Mouse (Mus musculus) frontal cortex, postnatal 10 days (tissue): ENCODE data around the gene Mtx1.
A peak's percentile ranks its signal among the peaks of the same experiment; 100 is the strongest.

ENCODE experiments used
- DNase-seq, 2 experiments: peaks; one replicate each; pipeline ENCODE4 v3.0.0; 2022; ENCODE audit warnings: low spot score in 2 of 2, mixed read lengths in 1 of 2

Gene Mtx1

DNA sequence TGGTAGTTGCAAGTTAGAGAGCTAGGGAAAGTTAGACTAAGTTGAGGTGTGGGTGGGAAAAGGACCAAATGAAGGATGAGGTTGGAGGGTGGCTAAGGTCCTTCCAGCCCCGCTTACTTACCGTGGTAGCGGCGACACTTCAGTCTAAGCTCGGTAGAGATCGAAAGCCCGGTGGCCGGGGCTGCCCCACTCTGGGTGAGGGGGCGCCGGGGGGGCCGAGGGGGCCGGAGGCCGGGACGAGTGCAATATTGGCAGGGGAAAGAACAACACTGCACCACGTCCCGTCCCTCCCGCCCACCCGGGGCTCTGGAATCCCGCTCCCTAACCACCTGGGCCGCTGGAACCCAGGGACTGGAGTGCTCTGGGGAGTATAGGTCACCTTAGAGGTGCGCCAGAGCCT, at the start of gene Mtx1:
Gene Mtx1 (minus strand): TSS at position 189 of the 400 bp plus-strand sequence.
- no peak for DNase-seq

DNA sequence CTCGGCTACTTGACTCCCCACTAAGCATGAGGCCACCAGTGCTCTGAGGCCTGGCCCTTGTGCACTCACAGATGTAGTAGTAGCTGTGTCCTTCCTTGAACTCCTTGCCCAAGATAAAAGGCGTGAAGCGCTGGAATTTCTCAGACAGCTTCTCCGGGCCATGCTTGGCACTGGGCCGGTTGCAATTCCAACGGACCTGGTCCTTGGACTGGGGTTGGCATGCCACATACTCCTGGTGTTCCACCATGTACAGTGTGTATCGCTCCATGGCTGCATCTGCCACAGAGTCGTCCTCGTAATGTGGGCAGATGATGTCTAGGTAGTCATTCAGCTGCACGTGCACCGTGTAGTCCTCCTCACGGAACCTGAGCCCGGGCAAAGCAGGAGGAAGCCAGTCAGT, 49.2 kb upstream of the Mtx1 start:
- DNase-seq, result no peak

DNA sequence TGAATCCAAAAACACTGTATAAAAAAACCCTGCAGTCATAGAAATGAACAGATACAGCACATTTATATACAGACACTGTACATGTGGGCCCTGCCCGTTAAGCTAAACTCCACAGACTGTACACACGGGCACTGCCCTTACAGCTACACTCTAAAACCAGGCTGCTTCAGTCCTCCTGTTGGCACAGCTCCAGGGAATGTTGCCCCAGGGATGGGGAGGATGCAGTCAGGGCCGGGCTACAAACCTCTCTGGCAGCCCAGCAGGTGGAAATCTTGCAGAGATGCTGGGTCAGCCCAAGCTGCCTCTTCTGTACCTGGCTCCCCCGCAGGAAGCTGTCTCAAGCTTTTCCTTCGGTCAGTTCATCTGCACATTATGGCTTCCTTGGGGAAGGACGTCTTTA, 44.9 kb upstream of the Mtx1 start:
- DNase-seq, result no peak

DNA sequence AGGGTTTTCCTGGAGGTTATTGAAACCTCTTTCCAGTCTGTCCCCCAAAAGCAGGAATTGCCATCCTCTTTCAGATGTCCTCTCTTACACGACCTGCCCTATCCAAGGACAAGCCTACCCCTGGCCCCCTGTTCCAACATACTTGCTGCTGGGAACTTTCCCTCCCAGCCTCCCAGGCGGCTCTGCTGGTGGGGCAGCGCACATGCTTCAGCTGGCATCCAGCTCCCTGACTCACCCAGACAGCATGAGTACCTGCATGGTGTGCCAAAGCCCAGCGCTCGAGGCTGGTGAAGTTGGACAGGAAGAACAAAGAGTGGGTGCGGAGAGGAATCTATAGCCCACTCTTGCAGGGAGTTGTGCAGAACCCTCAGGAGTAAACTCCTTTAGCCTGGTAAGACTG, 44.0 kb upstream of the Mtx1 start:
- DNase-seq, result peak in 1 of 2 experiments; percentile 31

DNA sequence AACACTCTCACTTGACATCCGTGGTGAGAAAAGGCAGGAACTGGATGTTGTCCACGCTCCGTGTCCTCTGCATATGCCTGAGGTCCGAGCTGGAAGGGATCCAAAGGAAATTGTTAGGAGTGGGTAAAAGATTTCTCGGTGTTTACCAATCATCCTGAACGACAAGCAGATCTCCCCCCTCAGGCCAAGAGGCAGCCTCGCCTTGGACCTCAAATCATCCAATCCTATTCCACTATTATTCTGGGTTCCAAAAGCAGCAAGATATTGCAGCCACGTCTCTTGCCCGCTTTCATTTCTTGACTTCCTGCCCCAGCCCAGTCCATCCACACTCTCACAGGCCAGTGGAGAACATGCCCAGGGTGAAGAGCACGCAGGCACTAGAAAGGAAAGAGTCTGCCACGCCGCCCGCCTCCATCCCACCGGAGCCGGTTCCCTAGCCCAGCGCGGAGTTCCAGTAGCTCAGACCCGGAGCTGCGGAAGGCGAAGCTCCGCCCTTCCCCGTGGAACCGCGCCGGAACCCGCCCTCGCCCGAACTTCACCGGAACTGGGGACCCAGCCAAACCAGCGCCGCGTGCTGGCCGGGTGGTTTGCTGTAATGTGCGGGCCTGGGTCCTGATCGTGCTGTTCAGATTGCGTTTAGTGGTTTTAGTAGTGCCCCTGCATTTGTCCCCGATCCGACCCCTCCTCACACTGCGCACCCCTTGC, 43.3 kb upstream of the Mtx1 start, which contains the start of gene Slc50a1:
Gene Slc50a1 (minus strand): TSS at position 520 of the 705 bp plus-strand sequence.
- DNase-seq, result peak in 1 of 2 experiments; percentile 82

DNA sequence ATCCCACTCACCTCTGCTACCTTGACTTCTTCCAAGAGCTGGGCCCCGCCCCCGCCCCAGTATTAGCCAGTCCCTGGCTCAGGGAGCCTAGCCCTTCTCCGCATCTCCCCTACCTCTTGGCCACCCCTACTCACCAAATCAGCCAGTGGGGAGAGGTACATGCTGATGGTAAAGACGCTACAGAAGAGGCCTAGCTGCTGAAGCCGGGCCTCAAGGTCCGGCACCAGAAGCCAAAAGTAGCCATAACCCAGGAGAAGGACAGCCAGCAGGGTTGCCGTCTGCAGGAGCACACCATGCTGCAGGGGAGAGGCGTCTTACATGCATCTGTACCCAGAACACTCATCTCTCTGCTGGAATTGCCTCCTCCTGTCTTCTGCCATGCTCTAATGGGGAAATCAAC, 42.0 kb upstream of the Mtx1 start:
- no peak for DNase-seq

DNA sequence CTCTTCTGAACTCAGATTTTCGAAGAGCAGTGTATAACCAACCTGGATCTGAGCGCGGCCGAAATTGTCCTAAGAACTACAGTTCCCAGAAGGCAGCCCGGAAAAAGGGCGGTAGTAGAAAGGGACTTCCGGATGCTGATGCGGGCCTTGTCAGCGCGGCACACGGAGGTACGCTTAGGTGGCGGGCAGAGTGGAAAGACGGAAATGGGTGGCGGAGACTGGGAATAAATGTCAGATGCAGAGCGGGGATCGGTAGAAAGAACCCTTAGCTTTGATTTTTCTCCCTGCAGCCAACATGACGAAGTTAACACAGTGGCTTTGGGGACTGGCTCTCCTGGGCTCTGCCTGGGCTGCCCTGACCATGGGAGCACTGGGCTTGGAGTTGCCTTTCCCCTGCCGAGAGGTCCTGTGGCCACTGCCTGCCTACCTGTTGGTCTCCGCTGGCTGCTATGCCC, 39.6 kb upstream of the Mtx1 start:
- DNase-seq, result peak; percentile 63 to 79

DNA sequence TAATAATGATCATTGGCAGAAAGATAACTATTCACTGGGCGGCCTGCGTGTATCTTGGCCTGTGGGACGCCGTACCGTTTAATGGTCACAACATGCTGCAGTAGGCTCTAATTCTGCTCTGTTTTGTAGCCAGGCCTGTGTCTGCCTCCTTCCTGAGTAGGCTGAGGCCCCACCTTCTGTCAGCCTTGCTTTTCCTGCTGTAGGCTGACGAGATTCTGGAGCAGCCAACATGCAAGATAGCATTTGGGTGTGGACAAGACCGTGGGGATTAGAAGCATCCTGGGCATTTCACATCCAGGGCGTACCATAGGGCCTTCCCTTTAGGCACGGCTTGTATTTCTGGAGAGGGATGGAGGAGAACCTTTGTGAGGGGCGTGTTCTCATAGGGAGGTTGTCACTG, 35.5 kb upstream of the Mtx1 start:
- DNase-seq, result no peak

DNA sequence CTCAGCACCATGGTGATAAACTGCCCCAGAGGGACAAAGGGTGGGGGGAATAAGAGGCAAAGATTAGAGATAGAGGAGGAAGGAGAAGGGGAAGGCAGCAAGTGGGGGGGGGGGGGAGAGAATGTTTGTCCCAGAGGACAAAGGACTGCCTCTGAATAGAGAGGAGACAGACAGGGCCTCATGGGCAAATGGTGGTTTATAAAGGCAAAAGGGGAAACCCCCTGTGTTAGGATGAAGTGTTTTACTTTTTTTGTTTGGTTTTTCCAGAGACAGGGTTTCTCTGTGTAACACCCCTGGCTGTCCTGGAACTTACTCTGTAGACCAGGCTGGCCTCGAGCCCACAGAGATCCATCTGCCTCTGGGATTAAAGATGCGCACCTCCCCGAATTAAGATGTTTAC, 33.3 kb upstream of the Mtx1 start:
- no peak for DNase-seq

DNA sequence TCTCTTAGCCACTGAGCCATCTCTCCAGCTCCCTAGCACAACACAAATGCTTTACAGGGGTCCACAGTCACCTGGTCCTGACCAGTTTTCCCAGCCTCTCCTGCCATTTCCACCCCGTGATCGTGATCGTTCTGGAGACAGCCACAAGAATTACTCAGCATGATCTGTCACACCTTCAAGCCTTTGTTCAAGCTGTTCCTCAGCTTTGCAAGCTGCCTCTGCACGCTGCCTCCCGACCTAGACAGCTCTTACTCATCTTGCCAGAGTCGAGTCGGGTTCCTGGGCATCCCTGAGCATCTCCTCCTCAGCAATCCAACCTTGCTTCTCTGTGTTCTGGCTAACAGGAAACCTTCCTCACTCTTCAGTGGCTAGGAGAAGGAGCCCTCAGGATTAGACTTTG, 32.2 kb upstream of the Mtx1 start, which contains the start of gene Dpm3:
Gene Dpm3 (plus strand): TSS at position 283 of the 400 bp plus-strand sequence.
- DNase-seq, result no peak

DNA sequence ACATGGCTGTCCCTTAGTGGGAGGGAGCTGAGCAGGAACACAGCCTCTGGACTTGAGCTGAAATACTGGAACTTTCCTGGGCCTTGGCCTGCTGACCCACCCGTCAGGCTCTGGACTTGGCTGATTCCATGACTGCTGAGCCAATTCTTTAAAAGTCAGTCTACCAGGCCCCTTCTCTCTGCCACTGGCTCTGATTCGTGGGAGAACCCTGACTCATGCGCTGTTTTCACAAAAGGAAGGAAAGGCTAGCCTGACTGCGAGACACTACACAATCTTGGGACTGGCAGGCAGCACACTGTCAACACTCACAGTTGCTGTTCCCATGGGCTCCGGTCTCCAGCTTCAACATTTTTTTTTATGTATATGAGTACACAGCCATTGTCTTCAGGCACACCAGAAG, 29.3 kb upstream of the Mtx1 start:
- DNase-seq, result no peak

DNA sequence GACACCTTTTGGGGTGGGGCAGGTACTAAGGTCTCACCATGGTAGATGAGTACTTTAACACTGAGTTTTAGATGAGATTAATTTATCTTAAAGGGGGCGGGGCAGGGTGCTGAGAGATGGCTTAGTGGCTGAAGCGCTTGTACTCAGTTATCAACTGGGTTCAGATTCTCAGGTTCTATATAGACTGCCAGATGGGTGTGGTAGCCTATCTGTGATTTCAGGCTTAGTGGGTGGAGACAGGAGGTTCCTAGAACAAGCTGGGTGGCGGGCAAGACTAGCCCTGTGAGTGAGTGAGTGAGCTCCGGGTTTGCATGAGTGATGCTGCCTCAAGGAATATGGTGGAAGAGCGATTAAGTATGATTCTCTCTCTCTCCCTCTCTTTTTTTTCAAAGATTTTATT, 28.1 kb upstream of the Mtx1 start:
- DNase-seq, result no peak

DNA sequence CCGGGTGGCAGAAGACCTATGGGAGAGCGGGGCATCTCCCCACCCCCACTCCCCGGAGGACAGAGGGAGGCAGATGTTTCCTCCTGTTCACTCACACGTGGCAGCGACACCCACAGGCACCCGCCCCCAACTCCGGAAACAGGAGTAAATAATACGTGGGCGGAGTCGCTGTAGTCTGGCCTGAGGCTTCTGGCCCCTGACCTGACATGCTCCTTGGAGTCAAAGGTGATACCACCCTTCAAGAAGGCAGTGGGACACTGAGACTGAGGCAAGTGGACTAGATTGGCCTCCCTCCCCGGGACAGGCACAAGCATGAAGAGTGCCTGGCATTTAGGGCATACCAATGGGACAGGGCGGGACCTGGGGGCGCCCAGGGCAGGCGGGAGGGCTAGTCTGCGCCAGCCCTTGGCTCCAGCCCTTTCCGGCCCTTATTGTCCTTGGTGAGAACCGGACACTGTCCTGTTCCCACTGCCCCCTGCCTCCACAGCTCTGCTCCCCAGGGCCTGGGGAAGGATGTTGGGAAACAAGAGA, 24.5 kb upstream of the Mtx1 start:
- DNase-seq, result no peak

DNA sequence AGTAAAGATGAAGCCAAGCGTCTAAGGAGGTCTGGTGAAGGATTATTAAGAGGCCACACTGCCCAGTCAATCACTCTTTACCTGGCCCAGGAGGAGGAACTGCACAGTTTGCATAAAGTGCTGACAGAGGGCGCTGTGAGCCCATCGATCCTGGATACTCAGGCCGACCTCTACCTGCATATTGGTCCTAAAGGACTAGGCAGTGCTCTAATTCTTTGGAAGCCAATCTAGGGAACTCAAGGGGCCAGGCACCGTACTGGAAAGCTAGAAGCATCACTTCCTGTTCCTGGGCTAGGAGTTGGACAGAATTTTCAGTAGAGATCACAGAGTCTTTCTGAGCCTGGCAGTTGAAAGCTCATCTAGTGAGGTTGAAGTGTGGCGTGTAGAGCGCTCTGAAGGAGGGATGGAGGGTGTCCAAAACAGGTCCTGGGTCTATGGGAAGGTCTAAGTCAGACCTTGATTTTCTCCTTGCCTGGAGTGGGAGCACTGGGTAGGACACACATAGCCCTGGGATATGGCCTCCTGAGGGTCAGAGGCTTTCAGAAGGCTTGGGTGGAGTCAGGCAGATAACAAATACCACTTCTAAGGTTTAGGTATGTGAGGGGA, 23.6 kb upstream of the Mtx1 start:
- DNase-seq, result no peak

DNA sequence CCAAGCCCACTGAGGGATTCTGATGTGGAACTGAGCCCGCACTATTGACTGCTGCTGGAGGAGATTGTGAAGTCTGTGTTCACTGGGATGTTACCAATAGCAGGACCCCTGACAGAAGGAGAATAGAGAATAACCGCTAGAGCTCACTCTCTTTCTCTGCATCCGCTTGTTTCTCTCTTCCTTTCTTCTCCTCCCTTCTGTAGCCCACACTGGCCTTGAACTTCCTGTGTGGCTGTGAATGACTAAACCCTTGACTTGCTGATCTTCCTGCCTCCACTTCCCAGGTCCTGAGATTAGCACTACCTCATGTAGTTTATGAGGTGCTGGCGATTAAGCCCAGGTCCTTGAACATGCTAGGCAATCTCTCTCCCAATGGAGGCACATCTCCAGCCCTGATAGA, 20.6 kb upstream of the Mtx1 start:
- DNase-seq, result no peak

DNA sequence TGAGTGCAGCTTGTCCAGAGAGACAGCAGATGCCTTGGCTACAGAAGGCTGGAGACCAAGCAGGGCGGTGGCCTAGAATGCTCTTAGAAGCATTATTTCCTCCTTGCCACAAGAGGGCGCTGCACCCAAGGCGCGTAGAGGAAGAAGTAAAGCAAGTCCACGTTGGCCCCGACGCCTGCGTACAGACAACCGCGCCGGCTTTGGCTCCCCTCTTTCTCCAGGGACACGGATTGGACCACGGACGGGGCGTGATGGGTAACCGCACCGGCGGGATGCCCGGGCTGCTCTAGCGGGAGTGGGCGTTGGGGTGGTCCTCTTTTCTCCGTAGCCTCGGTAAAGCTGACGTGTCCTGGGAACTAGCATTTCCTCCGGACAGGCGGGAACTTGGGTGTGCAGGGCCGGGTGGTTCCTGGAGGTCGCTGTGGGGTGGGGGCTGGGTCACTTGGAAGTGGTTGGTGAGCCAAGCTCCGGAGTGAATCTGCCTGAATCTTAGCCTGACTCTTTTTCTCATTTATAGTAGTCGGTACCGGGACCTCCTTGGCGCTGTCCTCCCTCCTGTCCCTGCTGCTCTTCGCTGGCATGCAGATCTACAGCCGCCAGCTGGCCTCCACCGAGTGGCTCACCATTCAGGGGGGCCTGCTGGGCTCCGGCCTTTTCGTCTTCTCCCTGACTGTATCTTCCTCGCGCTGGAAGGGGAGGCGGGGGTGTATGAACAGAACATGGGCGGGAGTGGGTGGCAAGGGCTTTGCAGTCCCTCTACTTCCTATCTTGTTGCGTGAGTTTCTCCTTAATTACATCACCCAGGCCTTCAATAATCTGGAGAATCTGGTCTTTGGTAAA, 19.6 kb upstream of the Mtx1 start, which contains the start of gene Trim46:
Gene Trim46 (minus strand): TSS at position 49 of the 840 bp plus-strand sequence.
- peak; percentile 88 to 89 for DNase-seq

DNA sequence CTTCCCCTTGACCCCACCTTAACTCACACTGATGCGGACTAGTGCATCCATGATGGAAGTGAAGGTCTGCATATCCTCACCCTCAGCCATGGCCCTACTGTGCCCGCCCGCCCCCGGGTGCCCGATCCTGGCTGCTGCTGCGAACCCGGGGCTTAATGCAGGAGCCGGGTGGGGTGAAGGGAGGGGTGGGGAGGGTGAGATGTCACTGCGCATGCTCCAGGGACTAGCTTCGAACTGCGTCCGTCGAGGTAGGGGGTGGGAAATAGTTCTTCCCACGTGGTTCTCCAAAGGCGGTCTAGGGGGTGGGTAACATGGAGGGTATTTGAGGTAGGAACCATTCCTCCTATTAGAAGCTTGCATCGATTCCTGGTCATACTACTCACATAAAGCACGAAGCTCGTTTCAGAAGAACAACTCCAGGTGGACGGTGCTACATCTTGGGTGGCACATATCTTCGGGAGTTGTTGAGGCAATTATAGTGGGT, 18.8 kb upstream of the Mtx1 start, which contains the start of gene Krtcap2:
Gene Krtcap2 (plus strand): TSS at position 279 of the 484 bp plus-strand sequence.
- DNase-seq, result peak; percentile 73 to 81

DNA sequence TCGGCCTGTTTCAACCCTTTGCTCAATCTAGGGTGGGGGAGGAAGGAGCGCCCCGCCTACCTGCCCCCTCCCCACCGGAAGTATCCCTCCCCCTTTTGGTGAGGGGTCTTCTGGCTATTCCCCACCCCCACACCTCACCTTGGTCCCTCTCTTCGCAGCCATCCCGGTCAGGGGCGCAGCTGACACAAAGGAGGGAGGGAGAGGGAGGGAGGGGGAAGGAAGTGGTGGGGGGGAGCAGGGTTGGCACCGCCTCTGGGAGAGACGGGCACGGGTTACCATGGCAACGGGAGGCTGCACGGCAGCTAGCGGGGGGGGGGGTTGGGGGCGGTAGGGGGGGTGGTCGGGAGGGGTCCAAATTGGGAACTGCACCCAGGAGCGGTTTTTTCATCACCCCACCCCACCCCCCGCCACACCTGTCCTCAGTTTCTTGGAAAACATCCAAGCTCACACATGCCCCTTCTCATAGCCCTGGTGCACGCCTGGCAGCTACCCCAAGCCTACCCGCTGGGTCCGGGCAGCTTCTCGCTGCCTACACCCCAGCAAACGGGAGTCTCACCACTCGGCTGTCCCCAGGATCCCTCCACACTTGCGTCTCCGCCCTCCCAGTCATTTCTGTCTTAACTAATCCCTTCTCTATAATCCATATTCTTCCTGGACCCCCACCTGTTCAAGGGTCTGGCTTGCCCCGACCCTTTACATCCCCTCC, 18.2 kb upstream of the Mtx1 start:
- peak; percentile 64 to 74 for DNase-seq

DNA sequence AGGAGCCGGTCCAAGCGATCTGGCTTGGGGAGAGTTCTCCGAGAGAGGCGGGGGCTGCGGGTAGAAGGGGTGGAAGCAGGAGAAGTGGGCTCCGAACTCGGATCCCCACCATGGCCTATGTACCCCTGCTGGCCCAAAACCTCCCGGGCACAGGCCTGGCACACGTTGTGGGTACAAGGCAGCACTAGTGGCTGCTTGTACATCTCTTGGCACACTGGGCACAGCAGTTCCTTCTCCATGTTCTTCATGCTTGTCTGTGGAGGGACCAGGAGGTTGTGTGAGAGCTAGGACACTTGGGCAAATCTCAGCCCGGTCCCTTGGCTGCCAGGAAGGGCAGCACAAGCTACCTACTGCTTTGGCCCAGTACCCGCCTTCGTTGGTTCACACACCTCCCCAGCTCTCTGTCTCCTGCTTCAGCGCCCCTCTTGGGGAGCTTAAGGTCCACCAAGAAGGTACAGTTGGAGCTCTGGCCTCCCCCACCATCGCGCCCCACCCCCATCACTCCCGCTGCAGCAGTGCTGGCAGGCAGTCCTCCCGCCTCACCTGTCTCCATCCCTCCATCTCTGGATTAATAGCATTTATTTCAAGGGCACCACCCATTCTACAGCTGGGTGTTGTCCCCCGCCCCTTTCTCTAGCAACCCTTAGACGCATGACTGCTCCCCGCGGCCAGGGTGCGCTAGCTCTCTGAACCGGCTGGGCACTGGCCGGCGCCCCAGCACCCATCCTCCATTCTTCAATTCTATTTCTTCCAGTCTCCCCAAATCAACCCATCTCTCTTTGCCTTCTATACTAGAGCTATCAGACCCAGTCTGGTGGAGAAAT, 17.5 kb upstream of the Mtx1 start:
- no peak for DNase-seq

DNA sequence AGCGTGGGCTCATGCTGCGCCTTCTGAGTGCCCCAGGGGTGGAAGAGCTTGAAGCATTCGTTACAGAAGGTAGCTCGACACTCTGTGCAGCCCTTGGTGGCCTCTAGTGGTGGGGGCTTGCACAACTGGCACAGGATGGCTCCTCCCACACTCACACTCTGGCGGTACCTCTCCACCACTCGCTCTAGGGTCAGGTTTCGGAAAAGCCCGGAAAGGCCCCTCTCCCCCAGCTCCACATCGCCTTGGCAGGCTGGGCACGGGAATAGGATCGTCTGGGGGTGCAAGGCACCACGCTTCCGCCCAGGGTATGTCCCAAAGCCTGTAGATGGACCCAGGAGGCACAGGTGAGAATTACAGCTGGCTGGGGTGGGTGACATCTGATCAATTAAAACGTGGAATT, 16.7 kb upstream of the Mtx1 start:
- peak in 1 of 2 experiments; percentile 63 for DNase-seq
